Mouse (Mus musculus): ENCODE results near the gene Tdp2.

Tdp2 gene

GRCm38 (mm10) chr13:24880208-24880607 is 48.7 kb downstream of the Tdp2 start:
- DNase-seq (ENCODE audit: inconsistent ontology term) = no peak

- no peak for DNase-seq (ENCODE audit: inconsistent ontology term)
These were observed 49.2 kb downstream of the Tdp2 start for GRCm38 (mm10) chr13:24880704-24881103.

- DNase-seq (ENCODE audit: inconsistent ontology term) = no peak
These were observed 50.9 kb downstream of the Tdp2 start for GRCm38 (mm10) chr13:24882411-24882810.

GRCm38 (mm10) chr13:24889554-24889953 is 58.1 kb downstream of the Tdp2 start:
- peak; percentile 43 for DNase-seq (ENCODE audit: inconsistent ontology term)
